Mouse (Mus musculus): ENCODE results near the gene Snx29. TPM values are rescaled to one million over a fixed set of nuclear protein-coding genes. Genes with fewer than 3 reads are reported as not detected.

Snx29 gene
- polyA plus RNA-seq, 1 experiment from 2014 or later: 17.4 TPM

GRCm38 (mm10) chr16:11713265-11713865, 390.7 kb downstream of the Snx29 start:
- Histone ChIP-seq H3K9ac (replicated peaks) (no peak overlapping the region), H3K27me3 (no peaks in the 10 kb centered on the region), H3K4me1 (replicated peaks) (peaks cover 15% of the 10 kb centered on the region), H3K4me3 (replicated peaks) (no peak overlapping the region), H3K4me2 (no peak overlapping the region), H3K27ac (no peak overlapping the region), H3K9me3 (no peaks in the 10 kb centered on the region), H3K36me3 (no peaks in the 10 kb centered on the region)
- 50% methylated on average over 2 of the region's 2 CpGs for WGBS
- ATAC-seq (ENCODE audit: insufficient number of reproducible peaks, insufficient read depth, low FRiP score, low TSS enrichment, low read depth): no peak

GRCm38 (mm10) chr16:11716932-11717331, 394.2 kb downstream of the Snx29 start:
- H3K9ac ChIP-seq (replicated peaks): no peak overlapping the region
- no peaks in the 10 kb centered on the region for H3K4me1 ChIP-seq (replicated peaks)
- no peaks in the 10 kb centered on the region for H3K36me3 ChIP-seq
- WGBS: 97% methylated on average over 1 of the region's 1 CpGs
- H3K27me3 ChIP-seq: no peaks in the 10 kb centered on the region
- no peak overlapping the region for H3K27ac ChIP-seq
- H3K4me3 ChIP-seq (replicated peaks): no peak overlapping the region
- no peak for ATAC-seq (ENCODE audit: insufficient number of reproducible peaks, insufficient read depth, low FRiP score, low TSS enrichment, low read depth)
- H3K9me3 ChIP-seq: 0 out of 2 replicates have a peak, but pooled peaks cover 3% of the 10 kb centered on the region
- H3K4me2 ChIP-seq: no peak overlapping the region

GRCm38 (mm10) chr16:11725901-11726300, 403.2 kb downstream of the Snx29 start:
- H3K9me3 ChIP-seq: no peaks in the 10 kb centered on the region

GRCm38 (mm10) chr16:11727331-11727730, 404.6 kb downstream of the Snx29 start:
- no peak for ATAC-seq (ENCODE audit: insufficient number of reproducible peaks, insufficient read depth, low FRiP score, low TSS enrichment, low read depth)
- Histone ChIP-seq H3K27me3 (no peaks in the 10 kb centered on the region), H3K9me3 (no peaks in the 10 kb centered on the region), H3K4me3 (replicated peaks) (no peak overlapping the region), H3K4me2 (no peak overlapping the region), H3K9ac (replicated peaks) (no peak overlapping the region), H3K4me1 (replicated peaks) (peaks cover 13% of the 10 kb centered on the region; the same call in 1 of the 2 replicates), H3K27ac (no peak overlapping the region), H3K36me3 (no peaks in the 10 kb centered on the region)
- WGBS: 93% methylated on average over 9 of the region's 9 CpGs

More at GRCm38 (mm10) chr16:11725901-11726300, 403.2 kb downstream of the Snx29 start:
- peaks cover 13% of the 10 kb centered on the region; the same call in 1 of the 2 replicates for H3K4me1 ChIP-seq (replicated peaks)
- 85% methylated on average over 2 of the region's 2 CpGs for WGBS
- H3K9ac ChIP-seq (replicated peaks): no peak overlapping the region
- ATAC-seq (ENCODE audit: insufficient number of reproducible peaks, insufficient read depth, low FRiP score, low TSS enrichment, low read depth): no peak
- H3K36me3 ChIP-seq: no peaks in the 10 kb centered on the region
- H3K27me3 ChIP-seq: no peaks in the 10 kb centered on the region
- no peak overlapping the region for H3K4me2 ChIP-seq
- H3K27ac ChIP-seq: no peak overlapping the region
- H3K4me3 ChIP-seq (replicated peaks): no peak overlapping the region

- no peak overlapping the region for H3K9ac ChIP-seq (replicated peaks)
Measured at GRCm38 (mm10) chr16:11728131-11728530, 405.4 kb downstream of the Snx29 start.

GRCm38 (mm10) chr16:11728627-11729026, 405.9 kb downstream of the Snx29 start:
- no peak for ATAC-seq (ENCODE audit: insufficient number of reproducible peaks, insufficient read depth, low FRiP score, low TSS enrichment, low read depth)
- Histone ChIP-seq H3K9me3 (no peaks in the 10 kb centered on the region), H3K27me3 (no peaks in the 10 kb centered on the region), H3K4me2 (no peak overlapping the region), H3K27ac (no peak overlapping the region), H3K4me3 (replicated peaks) (no peak overlapping the region), H3K9ac (replicated peaks) (no peak overlapping the region), H3K36me3 (no peaks in the 10 kb centered on the region), H3K4me1 (replicated peaks) (peaks cover 13% of the 10 kb centered on the region; the same call in 1 of the 2 replicates)
- 74% methylated on average over 3 of the region's 3 CpGs for WGBS

More at GRCm38 (mm10) chr16:11728131-11728530, 405.4 kb downstream of the Snx29 start:
- no peak for ATAC-seq (ENCODE audit: insufficient number of reproducible peaks, insufficient read depth, low FRiP score, low TSS enrichment, low read depth)
- no peak overlapping the region for H3K4me2 ChIP-seq
- H3K27ac ChIP-seq: no peak overlapping the region
- no peaks in the 10 kb centered on the region for H3K36me3 ChIP-seq
- WGBS: 77% methylated on average over 3 of the region's 3 CpGs
- H3K4me1 ChIP-seq (replicated peaks): peaks cover 13% of the 10 kb centered on the region; the same call in 1 of the 2 replicates
- H3K27me3 ChIP-seq: no peaks in the 10 kb centered on the region
- no peaks in the 10 kb centered on the region for H3K9me3 ChIP-seq
- H3K4me3 ChIP-seq (replicated peaks): no peak overlapping the region

- Histone ChIP-seq H3K4me2 (no peak overlapping the region), H3K4me3 (replicated peaks) (no peak overlapping the region), H3K36me3 (no peaks in the 10 kb centered on the region), H3K4me1 (replicated peaks) (peaks cover 13% of the 10 kb centered on the region; the same call in 1 of the 2 replicates), H3K27ac (no peak overlapping the region), H3K9ac (replicated peaks) (no peak overlapping the region), H3K9me3 (no peaks in the 10 kb centered on the region), H3K27me3 (no peaks in the 10 kb centered on the region)
- no peak for ATAC-seq (ENCODE audit: insufficient number of reproducible peaks, insufficient read depth, low FRiP score, low TSS enrichment, low read depth)
- WGBS: 81% methylated on average over 6 of the region's 6 CpGs
Measured at GRCm38 (mm10) chr16:11729111-11729510, 406.4 kb downstream of the Snx29 start.

GRCm38 (mm10) chr16:11729815-11730214, 407.1 kb downstream of the Snx29 start:
- no peak overlapping the region for H3K27ac ChIP-seq
- H3K9ac ChIP-seq (replicated peaks): no peak overlapping the region
- H3K4me3 ChIP-seq (replicated peaks): no peak overlapping the region
- no peaks in the 10 kb centered on the region for H3K36me3 ChIP-seq
- H3K27me3 ChIP-seq: no peaks in the 10 kb centered on the region
- H3K4me1 ChIP-seq (replicated peaks): peaks cover 10% of the 10 kb centered on the region; the same call in 1 of the 2 replicates
- no peak overlapping the region for H3K4me2 ChIP-seq
- WGBS: 85% methylated on average over 5 of the region's 5 CpGs
- H3K9me3 ChIP-seq: no peaks in the 10 kb centered on the region
- ATAC-seq (ENCODE audit: insufficient number of reproducible peaks, insufficient read depth, low FRiP score, low TSS enrichment, low read depth): no peak

- Histone ChIP-seq H3K36me3 (no peaks in the 10 kb centered on the region), H3K9me3 (no peaks in the 10 kb centered on the region), H3K4me2 (no peak overlapping the region), H3K4me3 (replicated peaks) (no peak overlapping the region), H3K27me3 (no peaks in the 10 kb centered on the region), H3K4me1 (replicated peaks) (peaks cover under 1% of the 10 kb centered on the region; the same call in 1 of the 2 replicates), H3K9ac (replicated peaks) (no peak overlapping the region), H3K27ac (no peak overlapping the region)
- no peak for ATAC-seq (ENCODE audit: insufficient number of reproducible peaks, insufficient read depth, low FRiP score, low TSS enrichment, low read depth)
- WGBS: 79% methylated on average over 5 of the region's 5 CpGs
Measured at GRCm38 (mm10) chr16:11731014-11731535, 408.4 kb downstream of the Snx29 start.

- 47% methylated on average over 7 of the region's 7 CpGs for WGBS
- no peaks in the 10 kb centered on the region for H3K4me1 ChIP-seq (replicated peaks)
- no peak overlapping the region for H3K9ac ChIP-seq (replicated peaks)
- no peak overlapping the region for H3K4me2 ChIP-seq
- no peaks in the 10 kb centered on the region for H3K27me3 ChIP-seq
- no peak overlapping the region for H3K27ac ChIP-seq
- no peaks in the 10 kb centered on the region for H3K9me3 ChIP-seq
- no peaks in the 10 kb centered on the region for H3K36me3 ChIP-seq
- ATAC-seq (ENCODE audit: insufficient number of reproducible peaks, insufficient read depth, low FRiP score, low TSS enrichment, low read depth): no peak
- no peak overlapping the region for H3K4me3 ChIP-seq (replicated peaks)
Measured at GRCm38 (mm10) chr16:11738341-11738740, 415.6 kb downstream of the Snx29 start.

GRCm38 (mm10) chr16:11741951-11742350, 419.2 kb downstream of the Snx29 start:
- Histone ChIP-seq H3K36me3 (no peaks in the 10 kb centered on the region), H3K27me3 (no peaks in the 10 kb centered on the region), H3K4me2 (no peak overlapping the region), H3K27ac (no peak overlapping the region), H3K9ac (replicated peaks) (no peak overlapping the region), H3K4me1 (replicated peaks) (no peaks in the 10 kb centered on the region), H3K4me3 (replicated peaks) (no peak overlapping the region), H3K9me3 (no peaks in the 10 kb centered on the region)
- no peak for ATAC-seq (ENCODE audit: insufficient number of reproducible peaks, insufficient read depth, low FRiP score, low TSS enrichment, low read depth)
- 88% methylated on average over 5 of the region's 5 CpGs for WGBS

- 84% methylated on average over 7 of the region's 7 CpGs for WGBS
- Histone ChIP-seq H3K9me3 (no peaks in the 10 kb centered on the region), H3K4me3 (replicated peaks) (no peak overlapping the region), H3K27ac (no peak overlapping the region), H3K4me1 (replicated peaks) (no peaks in the 10 kb centered on the region), H3K4me2 (no peak overlapping the region), H3K36me3 (no peaks in the 10 kb centered on the region), H3K9ac (replicated peaks) (no peak overlapping the region), H3K27me3 (no peaks in the 10 kb centered on the region)
- ATAC-seq (ENCODE audit: insufficient number of reproducible peaks, insufficient read depth, low FRiP score, low TSS enrichment, low read depth): no peak
Measured at GRCm38 (mm10) chr16:11742351-11742750, 419.6 kb downstream of the Snx29 start.

Measured in limb, embryonic 12.5 days (tissue).